Mouse (Mus musculus) WW6 (cell line): ENCODE data around the gene Eda2r.
A peak's percentile ranks its signal among the peaks of the same experiment; 100 is the strongest.

Experiments
- DNase-seq: peaks from one replicate; pipeline ENCODE4 v3.0.0-alpha.2; 2013; ENCODE audit warnings: low read depth, low spot score

Eda2r gene

GRCm38 (mm10) chrX:97377065-97377421 is at the start of gene Eda2r:
TSS of gene Eda2r (minus strand) at chrX:97377216.
- peak; percentile 28 for DNase-seq

GRCm38 (mm10) chrX:97397872-97398271 is 20.9 kb upstream of the Eda2r start:
- DNase-seq = no peak

- no peak for DNase-seq
Observed at GRCm38 (mm10) chrX:97378076-97378475, 1.1 kb upstream of the Eda2r start.

GRCm38 (mm10) chrX:97376321-97377064 is 523 bp downstream of the Eda2r start:
- peak; percentile 20 for DNase-seq

GRCm38 (mm10) chrX:97372826-97373225 is 4.2 kb downstream of the Eda2r start:
- no peak for DNase-seq

GRCm38 (mm10) chrX:97369206-97369605 is 7.8 kb downstream of the Eda2r start:
- DNase-seq = no peak

GRCm38 (mm10) chrX:97368741-97369140 is 8.3 kb downstream of the Eda2r start:
- no peak for DNase-seq

- no peak for DNase-seq
Observed at GRCm38 (mm10) chrX:97360919-97361318, 16.1 kb downstream of the Eda2r start.

- DNase-seq = no peak
Observed at GRCm38 (mm10) chrX:97327891-97328290, 49.1 kb downstream of the Eda2r start.
